Mouse (Mus musculus) liver, postnatal 0 days (tissue): ENCODE results near the gene Sobp.

Source experiments
- CTCF ChIP-seq: sonication (generic); IDR thresholded peaks from 2 replicates; pipeline ENCODE4 v1.5.1; 2016; ENCODE audit warnings: antibody characterized with exemption, low read depth
- EP300 ChIP-seq: IDR thresholded peaks from 2 replicates; pipeline ENCODE4 v1.6.1; 2016; ENCODE audit warnings: antibody characterized with exemption, low read depth, mild to moderate bottlenecking

DNA sequence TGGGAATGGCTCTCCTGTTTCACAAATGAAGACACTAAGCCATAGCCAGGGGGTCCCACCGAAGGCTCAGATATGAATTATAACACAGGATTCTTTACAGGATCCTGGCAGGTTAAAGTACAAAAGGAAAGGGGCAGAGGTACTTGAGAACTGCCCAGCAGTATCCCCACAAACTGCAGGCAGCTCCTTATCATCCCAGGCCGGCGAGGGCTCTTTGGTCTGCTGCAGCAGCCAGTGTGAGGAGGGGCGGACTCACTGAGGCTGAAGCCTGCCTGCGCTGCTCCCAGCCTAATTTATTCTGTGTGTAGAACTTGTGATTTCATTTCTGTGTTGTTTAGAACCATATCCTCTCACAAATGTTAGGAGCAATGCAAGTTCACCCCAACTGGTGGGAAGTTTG is 79.8 kb downstream of the Sobp start:
- TF ChIP-seq CTCF = no peak
- TF ChIP-seq EP300 = no peak
